ENCODE assay signal across 28 mouse cellular contexts in the genomic region with DNA sequence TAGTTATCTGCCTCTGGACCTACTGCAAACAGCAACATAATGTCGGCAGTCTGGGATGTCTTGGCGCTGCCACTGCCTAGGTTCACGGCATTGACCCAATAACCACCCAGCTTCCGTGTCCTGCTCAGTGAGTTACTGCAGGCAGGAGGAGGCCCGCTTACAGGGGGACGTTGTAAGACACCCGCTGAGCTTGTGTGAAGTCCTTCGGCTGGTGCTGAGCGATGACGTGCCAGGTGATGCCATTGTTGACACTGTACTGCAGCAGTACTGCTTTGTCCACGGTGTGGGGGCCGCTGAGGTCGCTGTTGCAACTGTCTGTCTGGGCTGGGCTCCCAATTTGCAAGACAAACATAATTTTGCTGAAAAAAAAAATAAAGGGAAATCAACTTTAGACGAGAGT. TPM values are rescaled to one million over a fixed set of nuclear protein-coding genes. Genes with fewer than 3 reads are reported as not detected.
DNase-seq lines count a peak whose midpoint lies in the region; ATAC-seq and TF ChIP-seq lines count a peak whose summit lies in the region.
"Had no signal": no experiment of that assay in that cellular context is flagged by ENCODE, and none has a peak within 500 bp of the region (broad histone marks: within the 10 kb centered on the region; RNA-seq: fewer than 3 reads in every experiment).

No protein-coding gene starts in this region.

- H3K9ac ChIP-seq in heart, embryonic 13.5 days: no peak overlapping the region
- no peak overlapping the region for H3K9ac ChIP-seq in lung, embryonic 15.5 days
- H3K9ac ChIP-seq in heart, postnatal 0 days (replicated peaks; ENCODE audit: low read depth, low read length): no peak overlapping the region
- H3K9ac ChIP-seq: embryonic facial prominence, embryonic 13.5 days; forebrain, embryonic 12.5 days; intestine, embryonic 15.5 days; limb, embryonic 15.5 days had no signal

- no peak for TF ChIP-seq EP300 in heart, postnatal 0 days (IDR thresholded peaks at IDR 0.05; ENCODE audit: low read depth)

- DNase-seq in adrenal gland, postnatal 10 days: peak; percentile 16
- DNase-seq in adrenal gland, adult 8-10 months: no peak
- no peak for DNase-seq in heart, postnatal 36 days
- no peak for DNase-seq in lung, postnatal 25 days (ENCODE audit: low spot score)
- no peak for DNase-seq in heart, postnatal 0 days (ENCODE audit: low spot score)
- DNase-seq in cerebellum, adult 2 months: no peak
- DNase-seq: cerebellum, adult 18-20 months; cerebellum, postnatal 36 days; embryo, embryonic 11 days; gastrocnemius, postnatal 36 days; kidney, adult 8-10 months; kidney, postnatal 10 days; left cerebral cortex, postnatal 4 days; thymus, adult 18-20 months; thymus, postnatal 36 days had no signal

- H3K27me3 ChIP-seq in heart, embryonic 13.5 days (replicated peaks): no peaks in the 10 kb centered on the region
- no peaks in the 10 kb centered on the region for H3K27me3 ChIP-seq in lung, embryonic 15.5 days
- no peaks in the 10 kb centered on the region for H3K27me3 ChIP-seq in heart, postnatal 0 days (ENCODE audit: control insufficient read depth, insufficient read depth, low read length)
- no peaks in the 10 kb centered on the region for H3K27me3 ChIP-seq in cerebellum, adult 2 months (ENCODE audit: control insufficient read depth, insufficient read depth, low read length)
- H3K27me3 ChIP-seq: embryonic facial prominence, embryonic 13.5 days; forebrain, embryonic 12.5 days; intestine, embryonic 15.5 days; limb, embryonic 15.5 days had no signal

- H3K36me3 ChIP-seq in heart, embryonic 13.5 days: no peaks in the 10 kb centered on the region
- H3K36me3 ChIP-seq in lung, embryonic 15.5 days: no peaks in the 10 kb centered on the region
- no peaks in the 10 kb centered on the region for H3K36me3 ChIP-seq in heart, postnatal 0 days (replicated peaks; ENCODE audit: control insufficient read depth, insufficient read depth, low read length)
- H3K36me3 ChIP-seq: embryonic facial prominence, embryonic 13.5 days; forebrain, embryonic 12.5 days; hindbrain, embryonic 10.5 days; intestine, embryonic 15.5 days; limb, embryonic 15.5 days had no signal

- ATAC-seq in heart, embryonic 13.5 days (ENCODE audit: extremely low read depth, insufficient number of reproducible peaks, low FRiP score, low TSS enrichment): no peak
- ATAC-seq in lung, embryonic 15.5 days (ENCODE audit: borderline replicate concordance, extremely low read depth, low FRiP score, low TSS enrichment): peak; percentile 72
- peak; percentile 71 for ATAC-seq in heart, postnatal 0 days (ENCODE audit: insufficient read depth, low read depth)
- ATAC-seq: hindbrain, embryonic 16.5 days; intestine, embryonic 15.5 days had no signal

- peaks cover 22% of the 10 kb centered on the region for H3K4me1 ChIP-seq in heart, embryonic 13.5 days
- 0 out of 2 replicates have a peak, but pooled peaks cover 4% of the 10 kb centered on the region for H3K4me1 ChIP-seq in lung, embryonic 15.5 days
- no peaks in the 10 kb centered on the region for H3K4me1 ChIP-seq in heart, postnatal 0 days (ENCODE audit: control insufficient read depth, insufficient read depth)
- H3K4me1 ChIP-seq in cerebellum, adult 2 months (ENCODE audit: control insufficient read depth, insufficient read depth, low read length): peaks cover 3% of the 10 kb centered on the region
- H3K4me1 ChIP-seq: embryonic facial prominence, embryonic 13.5 days; forebrain, embryonic 12.5 days; intestine, embryonic 15.5 days; limb, embryonic 15.5 days had no signal

- no peak overlapping the region for H3K4me3 ChIP-seq in heart, embryonic 13.5 days
- no peak overlapping the region for H3K4me3 ChIP-seq in lung, embryonic 15.5 days
- H3K4me3 ChIP-seq in heart, postnatal 0 days (ENCODE audit: low read depth, low read length): no peak overlapping the region
- no peak overlapping the region for H3K4me3 ChIP-seq in cerebellum, adult 2 months (replicated peaks; ENCODE audit: insufficient read depth, low read depth, low read length)
- H3K4me3 ChIP-seq: embryonic facial prominence, embryonic 13.5 days; erythroblast, embryonic 14.5 days; forebrain, embryonic 12.5 days; hindbrain, embryonic 10.5 days; intestine, embryonic 15.5 days; limb, embryonic 15.5 days had no signal

- TF ChIP-seq POLR2A in cerebellum, adult 2 months (IDR thresholded peaks at IDR 0.05; ENCODE audit: borderline replicate concordance, insufficient read depth, low read length): no peak

- intact Hi-C loops in heart, postnatal 36 days (cut with DNase I): no loop called here

- no peak overlapping the region for H3K27ac ChIP-seq in heart, embryonic 13.5 days (replicated peaks)
- no peak overlapping the region for H3K27ac ChIP-seq in lung, embryonic 15.5 days
- H3K27ac ChIP-seq in heart, postnatal 0 days (ENCODE audit: low read depth): no peak overlapping the region
- H3K27ac ChIP-seq in cerebellum, adult 2 months (ENCODE audit: insufficient read depth, low read length): no peak overlapping the region
- H3K27ac ChIP-seq: embryonic facial prominence, embryonic 13.5 days; forebrain, embryonic 12.5 days; hindbrain, embryonic 10.5 days; intestine, embryonic 15.5 days; limb, embryonic 15.5 days; macrophage had no signal

- no peak for TF ChIP-seq CTCF in heart, postnatal 0 days (IDR thresholded peaks at IDR 0.05; ENCODE audit: low read depth)
- no peak for TF ChIP-seq CTCF in cerebellum, adult 2 months (IDR thresholded peaks at IDR 0.05; ENCODE audit: borderline replicate concordance, insufficient read depth, low read depth, low read length)

- 42% methylated on average over 14 of the region's 14 CpGs for WGBS in heart, embryonic 13.5 days
- 39% methylated on average over 14 of the region's 14 CpGs for WGBS in lung, embryonic 15.5 days
- WGBS in heart, postnatal 0 days: 22% methylated on average over 14 of the region's 14 CpGs
- 69% methylated on average over 14 of the region's 14 CpGs for WGBS in cerebellum, adult 2 months

- peak overlapping the region; percentile 39 for H3K4me2 ChIP-seq in heart, embryonic 13.5 days
- no peak overlapping the region for H3K4me2 ChIP-seq in lung, embryonic 15.5 days
- peak overlapping the region; percentile 26; the same call in 1 of the 2 replicates for H3K4me2 ChIP-seq in heart, postnatal 0 days (ENCODE audit: low read depth, low read length)
- H3K4me2 ChIP-seq: embryonic facial prominence, embryonic 13.5 days; forebrain, embryonic 12.5 days; intestine, embryonic 15.5 days; limb, embryonic 15.5 days; midbrain, embryonic 11.5 days had no signal

- H3K9me3 ChIP-seq in heart, embryonic 13.5 days: no peaks in the 10 kb centered on the region
- H3K9me3 ChIP-seq in lung, embryonic 15.5 days: no peaks in the 10 kb centered on the region
- H3K9me3 ChIP-seq in heart, postnatal 0 days (replicated peaks; ENCODE audit: control insufficient read depth, low read length): no peaks in the 10 kb centered on the region
- H3K9me3 ChIP-seq: embryonic facial prominence, embryonic 13.5 days; forebrain, embryonic 12.5 days; hindbrain, embryonic 10.5 days; intestine, embryonic 15.5 days; limb, embryonic 15.5 days had no signal

RNA-seq across cellular contexts. Expression of a gene that starts 31.2 kb away (rescaled TPM):
- total RNA-seq in adrenal gland, postnatal 10 days (2021): not detected
- total RNA-seq in adrenal gland, adult 8-10 months (2022): not detected
- not detected in 2 replicates for polyA plus RNA-seq in heart, embryonic 13.5 days (2015; fragmentation: Nextera tagmentation; extraction: Ambion mirVana)
- not detected for total RNA-seq in heart, postnatal 36 days (2021)
- polyA plus RNA-seq in lung, embryonic 15.5 days (2015; fragmentation: Nextera tagmentation; extraction: Ambion mirVana): 0.16 TPM in 1 of 2 replicates, not detected in the other
- not detected in 2 replicates for total RNA-seq in heart, postnatal 0 days (2014; rRNA removed; ENCODE audit: low replicate concordance)
- not detected in 2 replicates for polyA plus RNA-seq in heart, postnatal 0 days (2015; fragmentation: Nextera tagmentation; extraction: Ambion mirVana)
- 0.06 and 0.11 TPM in 2 replicates for polyA plus RNA-seq in cerebellum, adult 2 months (2012; rRNA removed)
- total RNA-seq: gastrocnemius, postnatal 36 days had no signal
- polyA plus RNA-seq: erythroblast, embryonic 14.5 days; hindbrain, embryonic 10.5 days; intestine, embryonic 15.5 days; limb, embryonic 15.5 days; macrophage; small intestine, adult 2 months; stomach, embryonic 16.5 days had no signal
